Mouse (Mus musculus) kidney, adult 2 months (tissue): ENCODE results near the gene Crip1.

Source experiments
- CTCF ChIP-seq: fragments of 200-500 bp; conservative IDR thresholded peaks from 2 replicates; pipeline ENCODE4 v1.5.1; 2011; ENCODE audit warnings: low read depth, mild to moderate bottlenecking, control low read depth, low read length, moderate library complexity, mixed read lengths; ENCODE audit not compliant: insufficient read depth, insufficient read length
- POLR2A ChIP-seq: fragments of 200-500 bp; IDR thresholded peaks from one replicate; pipeline ENCODE4 v1.6.1; 2011; ENCODE audit warnings: low read depth, low read length, control low read depth

DNA sequence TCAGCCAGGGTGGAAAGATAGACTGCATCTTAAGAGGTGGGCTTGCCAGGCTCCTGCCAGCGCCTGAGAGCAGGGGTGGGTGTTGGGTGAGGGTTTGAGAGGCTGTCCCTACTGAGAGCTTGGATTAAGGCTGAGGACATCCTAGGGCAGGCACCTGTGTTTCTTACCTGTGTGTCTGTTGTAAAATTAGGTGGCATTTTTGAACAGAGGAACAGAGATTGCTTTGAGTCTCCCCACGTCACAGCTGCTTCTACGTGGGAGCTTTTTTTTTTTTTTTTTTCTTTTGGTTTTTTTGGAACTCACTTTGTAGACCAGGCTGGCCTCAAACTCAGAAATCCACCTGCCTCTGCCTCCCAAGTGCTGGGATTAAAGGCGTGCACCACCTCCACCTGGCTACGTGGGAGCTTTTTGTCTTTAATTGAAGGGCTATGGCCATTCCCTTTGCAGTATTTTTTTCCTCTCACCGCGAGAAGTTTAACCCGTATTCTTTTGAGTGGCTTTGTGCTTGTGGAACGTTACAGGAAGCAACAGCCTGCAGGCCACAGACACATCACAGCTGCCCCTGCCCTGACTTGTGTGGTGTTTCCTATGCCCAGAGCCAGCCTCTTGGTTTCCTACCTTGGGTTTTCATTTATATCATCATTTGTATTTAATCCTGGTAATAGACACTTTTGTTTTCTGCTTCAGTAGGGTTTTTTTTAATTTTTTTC, 44.7 kb upstream of the Crip1 start:
- TF ChIP-seq CTCF (no peak), POLR2A (no peak)
